Mouse (Mus musculus) embryonic fibroblast, embryonic 13.5 days (primary cell): ENCODE results near the gene Lsm10.

Source experiments
- CTCF ChIP-seq: IDR thresholded peaks from 2 replicates; pipeline ENCODE4 v1.5.1; 2011; ENCODE audit warnings: mild to moderate bottlenecking, control low read depth, low read length, moderate library complexity, borderline replicate concordance; ENCODE audit not compliant: insufficient read depth
- POLR2A ChIP-seq: IDR thresholded peaks from 2 replicates; pipeline ENCODE4 v1.6.1; 2011; ENCODE audit warnings: low read depth, mild to moderate bottlenecking, control low read depth, low read length, moderate library complexity

- TF ChIP-seq POLR2A: no peak
- no peak for TF ChIP-seq CTCF
Measured at GRCm38 (mm10) chr4:126118651-126119050, 22.2 kb downstream of the Lsm10 start.
